Mouse (Mus musculus) T-cell, adult 2 months (primary cell): ENCODE data around the gene Tubb4b.

Experiments used
- DNase-seq: peaks from one replicate; pipeline ENCODE4 v3.0.0; 2022; ENCODE audit warnings: low spot score

The Tubb4b gene

GRCm38 (mm10) chr2:25193330-25193770 is 31.2 kb downstream of the Tubb4b start:
- DNase-seq = peak; percentile 89

DNA sequence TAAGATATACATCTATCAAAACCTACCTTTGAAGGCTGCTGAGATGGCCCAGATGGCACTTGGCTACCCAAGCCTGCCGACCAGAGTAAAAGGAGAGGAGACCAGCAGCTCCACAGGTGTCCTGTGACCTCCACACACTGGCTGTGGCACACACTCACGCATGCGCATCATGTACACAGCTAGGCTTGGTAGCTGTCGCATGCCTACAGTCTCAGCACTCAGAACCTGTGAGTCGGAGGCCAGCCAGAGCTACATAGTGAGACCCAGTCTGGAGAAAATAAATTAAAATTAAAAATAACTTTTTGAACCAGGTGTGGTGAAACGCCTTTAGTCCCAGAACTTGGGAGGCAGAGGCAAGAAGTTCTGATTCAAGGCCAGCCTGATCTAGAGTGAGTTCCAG is 36.7 kb downstream of the Tubb4b start:
- DNase-seq = no peak

DNA sequence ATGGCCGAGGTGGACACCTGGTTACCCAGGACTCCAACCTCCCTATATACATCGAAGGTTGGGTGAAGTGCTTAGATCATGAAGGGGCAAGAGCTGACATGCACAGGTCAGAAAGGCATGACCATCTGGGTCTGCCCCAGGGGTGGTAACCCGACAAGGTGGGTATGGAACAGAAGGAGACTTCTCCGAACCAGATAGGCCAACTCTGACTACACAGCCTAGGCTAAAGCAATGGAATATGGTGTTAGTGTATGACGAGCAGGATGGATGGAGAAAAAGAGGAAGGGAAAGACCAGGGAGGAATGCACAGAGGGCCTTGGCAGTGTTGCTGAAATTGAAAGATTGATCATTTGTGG is 37.9 kb downstream of the Tubb4b start:
- DNase-seq = no peak

DNA sequence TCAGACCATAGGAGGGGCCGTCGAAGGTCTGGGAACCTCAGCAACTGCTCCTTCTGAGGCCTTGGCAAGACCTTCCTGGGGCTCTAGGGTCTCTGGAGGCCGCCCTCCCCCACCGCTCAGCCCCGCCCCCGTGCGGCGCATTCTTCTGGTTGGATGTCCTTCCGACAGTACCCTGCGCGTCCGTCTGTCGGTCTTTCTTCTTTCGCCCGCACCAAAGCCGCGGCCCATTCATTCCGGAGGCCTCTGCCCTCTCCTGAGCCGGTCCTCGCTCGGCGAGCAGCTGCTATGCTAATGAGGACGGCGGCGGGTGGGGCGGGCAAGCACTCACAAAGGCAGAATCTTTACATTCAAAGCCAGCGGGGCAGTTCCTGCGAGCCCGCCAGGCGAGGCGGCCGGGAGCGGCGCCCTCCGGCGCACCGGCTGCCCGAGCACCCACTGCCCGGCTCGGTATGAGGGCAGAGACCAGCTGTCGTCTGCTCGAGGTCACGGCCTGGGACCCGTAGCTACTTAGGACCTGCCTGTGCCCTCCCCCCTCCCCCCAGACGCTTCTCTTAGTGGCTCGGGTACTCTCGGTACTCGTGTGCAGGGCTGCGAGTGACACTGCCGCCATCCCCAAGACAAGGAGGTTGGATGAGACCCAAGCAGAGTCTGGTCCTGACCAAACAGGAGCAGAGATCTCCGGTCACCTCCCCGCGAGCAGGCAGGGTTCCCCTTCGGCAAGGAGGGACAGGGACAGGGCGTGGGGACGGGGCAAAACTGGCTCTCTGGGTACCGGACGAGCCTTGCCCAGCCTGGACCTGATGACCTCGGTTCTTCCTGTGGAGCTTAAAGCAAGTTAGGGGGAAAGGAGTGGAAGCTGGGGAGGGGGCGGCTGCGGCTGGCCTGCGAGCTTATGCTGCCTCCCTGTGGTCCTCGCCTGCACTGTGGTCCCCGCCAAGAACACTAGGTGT is 38.6 kb downstream of the Tubb4b start:
- peak; percentile 44 for DNase-seq

- DNase-seq = no peak
These were observed 40.0 kb downstream of the Tubb4b start for GRCm38 (mm10) chr2:25184496-25184895.

DNA sequence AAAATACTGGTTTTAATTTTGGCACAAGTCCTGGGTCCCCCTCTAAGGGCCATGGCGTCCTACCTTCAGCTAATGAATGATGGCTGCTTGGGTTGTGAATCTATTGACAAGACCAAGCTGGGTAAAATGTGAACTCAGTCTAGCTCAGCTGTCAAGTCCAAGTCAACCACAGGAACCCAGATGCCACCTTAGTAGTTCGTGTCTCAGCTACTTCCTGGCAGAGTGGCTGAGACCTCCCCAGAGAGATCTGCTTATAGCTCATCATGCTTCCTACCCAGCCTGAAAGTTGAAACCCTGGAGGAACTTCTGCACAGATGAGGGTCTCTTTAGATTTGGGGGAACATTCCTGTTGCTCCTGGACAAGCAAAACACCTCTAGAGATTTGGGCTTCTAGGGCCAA is 41.2 kb downstream of the Tubb4b start:
- peak; percentile 54 for DNase-seq

DNA sequence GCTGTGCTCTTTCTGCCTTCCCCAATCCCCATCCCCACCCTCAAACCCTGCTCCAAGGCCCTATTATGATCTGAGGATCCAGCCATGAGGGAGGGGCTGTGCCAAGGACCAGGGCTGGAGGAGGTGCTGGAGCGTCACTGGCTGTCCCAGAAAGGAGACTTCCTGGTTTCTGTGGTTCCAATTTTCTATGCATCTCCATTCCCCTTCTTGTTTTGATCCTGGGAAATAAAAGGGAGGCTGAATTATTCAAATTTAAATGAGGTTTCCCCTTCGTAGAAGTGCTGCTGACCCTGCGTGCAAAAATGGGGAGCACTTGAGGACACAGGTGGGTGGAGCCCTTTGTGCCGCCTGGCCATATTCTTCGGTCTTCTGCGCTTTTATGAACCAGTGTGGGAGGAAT is 41.8 kb downstream of the Tubb4b start:
- no peak for DNase-seq

DNA sequence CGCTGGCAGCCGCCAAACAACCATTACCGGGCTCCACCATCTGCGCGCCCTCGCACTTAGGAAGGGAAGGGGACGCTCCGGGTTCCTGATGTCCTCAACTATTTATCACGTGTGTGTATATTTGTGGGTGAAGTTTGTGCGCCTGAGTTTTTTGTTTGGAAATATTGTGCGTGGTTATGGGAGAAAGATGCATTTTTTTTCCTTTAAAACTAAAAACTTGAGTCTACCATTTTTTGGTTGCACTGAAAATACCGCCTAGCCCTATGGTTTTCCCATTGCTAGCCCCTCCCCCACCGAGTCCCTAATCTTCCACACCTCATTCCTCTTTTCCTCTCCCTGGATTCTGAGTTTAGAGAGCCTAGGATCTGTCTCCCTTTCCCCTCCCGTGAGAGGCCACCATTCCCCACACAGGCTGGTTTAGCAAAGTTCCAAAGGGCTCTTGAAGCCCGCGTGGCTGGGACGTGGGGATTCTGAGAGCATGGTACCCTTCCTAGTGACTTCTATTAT is 42.6 kb downstream of the Tubb4b start:
- no peak for DNase-seq

GRCm38 (mm10) chr2:25180973-25181890 is 43.3 kb downstream of the Tubb4b start:
- DNase-seq = peak; percentile 62

GRCm38 (mm10) chr2:25180478-25180903 is 44.0 kb downstream of the Tubb4b start, which contains the start of gene Nrarp:
Nrarp (plus strand) TSS chr2:25180758.
- DNase-seq = peak; percentile 81

GRCm38 (mm10) chr2:25179566-25180217 is 44.8 kb downstream of the Tubb4b start:
- DNase-seq = no peak

GRCm38 (mm10) chr2:25178285-25178972 is 46.1 kb downstream of the Tubb4b start:
- DNase-seq = no peak

DNA sequence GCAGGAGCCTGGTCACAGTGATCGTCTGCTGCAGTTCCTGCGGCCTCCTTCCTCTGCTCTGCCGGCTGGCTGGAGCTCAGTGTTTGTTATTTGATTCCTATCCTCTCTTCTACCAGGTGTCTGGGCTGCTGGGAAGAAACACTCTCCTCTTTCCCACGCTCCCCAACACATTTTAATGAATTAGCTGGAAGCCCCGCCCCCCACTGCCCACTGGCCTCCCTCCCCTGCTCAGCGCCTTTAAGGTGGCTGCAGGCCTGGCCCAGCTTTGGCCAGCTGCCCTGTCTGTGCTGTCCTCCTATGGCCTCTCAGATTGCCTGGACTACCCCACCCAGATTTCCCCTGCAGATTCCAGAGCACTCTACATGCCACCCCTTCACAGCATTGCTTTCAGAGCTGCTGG is 46.8 kb downstream of the Tubb4b start:
- DNase-seq = no peak

DNA sequence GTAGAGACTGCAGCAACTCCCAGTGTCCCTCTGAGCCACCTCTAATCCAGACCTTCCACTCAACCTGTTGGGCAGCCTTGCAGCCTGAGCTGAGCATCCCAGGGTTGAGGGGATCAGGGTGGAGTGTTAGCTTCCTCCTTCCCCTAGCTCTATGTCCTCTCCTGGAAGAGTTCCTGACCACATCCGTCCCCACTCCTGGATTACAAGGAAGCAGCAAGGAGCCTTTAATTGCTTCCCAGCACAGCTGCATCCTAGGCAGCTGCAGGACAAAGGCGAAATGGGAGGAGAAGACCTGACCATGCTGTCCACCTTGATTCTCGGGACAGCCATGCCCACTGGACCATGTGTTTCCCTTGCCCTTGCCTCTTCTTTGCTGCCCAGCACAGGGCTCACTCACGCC is 47.4 kb downstream of the Tubb4b start:
- no peak for DNase-seq

DNA sequence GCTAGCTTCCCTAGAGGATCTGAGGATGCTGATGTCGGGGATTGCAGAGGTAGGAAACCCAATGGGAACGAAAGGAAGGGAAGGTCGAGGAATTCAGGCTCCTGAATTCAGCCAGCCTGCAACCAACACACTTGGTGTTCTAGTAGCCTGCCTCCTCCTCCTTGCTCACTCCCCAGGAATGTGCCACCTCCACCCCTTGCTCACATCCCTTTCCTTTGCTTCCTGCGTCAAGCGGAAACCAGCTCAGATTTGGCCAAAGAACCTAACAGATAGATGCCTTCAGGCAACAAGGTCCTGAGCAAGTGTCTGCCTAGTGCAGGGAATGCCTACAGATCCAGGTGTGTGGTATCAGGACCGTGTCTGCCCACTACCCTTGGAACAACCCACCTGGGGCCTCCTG is 47.9 kb downstream of the Tubb4b start:
- DNase-seq = no peak

- DNase-seq = no peak
These were observed 48.8 kb downstream of the Tubb4b start for GRCm38 (mm10) chr2:25175690-25176078.

DNA sequence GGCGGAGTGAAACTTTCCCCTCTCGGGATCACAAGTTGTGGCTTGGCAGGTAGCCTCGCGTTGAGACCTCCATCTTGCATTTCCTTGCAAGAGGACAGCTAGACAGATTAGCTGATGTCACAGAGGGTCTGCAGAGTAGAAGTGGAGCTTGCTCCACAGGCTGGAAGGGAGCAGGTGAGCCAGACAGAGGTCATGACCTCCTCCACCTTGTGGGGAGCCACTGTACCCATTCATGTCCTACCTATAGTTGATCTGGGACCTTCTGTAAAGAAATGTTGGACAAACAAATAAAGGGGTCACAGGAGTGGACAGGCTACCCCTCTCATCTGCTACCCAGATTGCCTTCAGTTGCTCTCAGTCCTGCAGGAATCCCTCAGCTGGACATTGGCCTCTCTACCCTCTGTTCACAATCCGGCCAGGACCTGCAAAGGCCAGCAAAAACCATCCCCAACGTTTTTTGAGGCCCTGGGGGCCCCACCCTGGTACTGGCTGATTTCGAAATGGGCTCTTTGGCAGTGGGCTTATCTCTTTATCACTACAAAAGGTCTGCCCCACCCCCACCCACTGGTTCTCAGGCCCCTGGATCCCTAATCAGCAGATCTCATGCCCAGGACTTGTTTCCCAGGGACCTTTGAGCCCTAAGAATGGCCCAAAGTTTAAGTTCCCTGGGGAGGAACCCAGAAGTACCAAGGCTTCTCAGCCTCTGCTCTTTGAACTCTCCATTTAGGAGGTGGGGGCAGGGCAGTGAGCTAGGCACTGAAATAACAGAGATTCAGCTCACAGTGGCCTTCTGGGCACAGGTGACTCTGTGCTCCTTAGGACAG is 49.4 kb downstream of the Tubb4b start:
- no peak for DNase-seq

DNA sequence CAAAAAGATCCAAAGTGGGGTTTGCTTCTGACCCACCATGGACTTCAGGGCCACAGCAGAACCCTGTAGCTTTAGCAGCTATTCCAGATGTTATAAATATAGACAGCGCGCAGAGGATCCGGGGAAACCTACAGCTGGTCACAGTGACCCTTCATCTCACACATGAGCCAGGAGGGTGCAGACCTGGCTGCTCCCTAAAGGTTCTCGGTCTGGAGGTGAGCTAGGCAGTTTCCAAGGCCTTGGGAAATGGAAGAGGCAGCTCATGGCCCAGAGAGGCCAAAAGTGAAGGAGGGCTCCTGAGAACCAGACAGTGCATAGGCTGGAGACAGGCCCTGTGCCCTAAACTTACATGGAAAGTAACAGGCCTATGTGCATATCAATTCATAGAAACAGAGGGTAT is 50.7 kb downstream of the Tubb4b start:
- no peak for DNase-seq

DNA sequence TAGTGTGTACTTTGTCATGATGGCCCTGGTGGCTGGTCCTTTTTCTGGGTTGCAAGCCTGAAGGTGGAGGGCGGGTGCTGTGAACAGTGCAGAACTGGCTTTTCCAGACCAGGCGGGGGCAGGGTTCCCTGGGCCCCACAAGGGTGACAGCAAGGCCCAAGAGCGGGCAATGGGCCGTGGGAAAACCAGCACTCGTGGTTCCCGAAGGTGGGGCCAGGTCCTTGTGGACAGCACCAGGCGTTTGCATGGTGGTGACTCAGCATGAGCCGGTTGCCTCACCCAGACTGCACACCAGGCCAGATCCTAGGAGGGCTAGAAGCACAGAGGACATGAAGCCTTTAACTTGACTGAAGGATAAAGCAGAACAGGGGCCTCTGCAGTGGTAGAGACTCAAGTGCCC is 51.9 kb downstream of the Tubb4b start:
- DNase-seq = no peak
